ENCODE assay signal across 10 mouse cellular contexts in the genomic region with DNA sequence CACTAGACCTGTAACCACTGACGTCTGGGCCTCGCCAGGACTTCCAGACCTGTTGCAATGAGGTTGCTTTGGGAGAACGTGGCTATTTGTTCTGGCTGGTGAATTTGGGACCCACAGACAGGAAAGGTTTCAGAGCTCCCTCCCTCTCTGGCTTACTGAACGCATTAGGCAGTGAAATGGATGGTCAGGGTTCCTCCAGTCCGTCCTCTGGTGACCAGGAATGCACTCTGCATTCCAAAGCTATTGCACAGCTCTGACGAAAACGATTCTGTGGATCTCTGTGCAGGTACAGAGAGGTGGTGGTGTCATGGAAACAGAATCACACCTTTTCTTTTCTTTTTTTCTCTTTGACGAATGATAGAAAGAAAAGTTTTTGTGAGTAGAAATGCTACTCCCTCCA. TPM values are rescaled to one million over a fixed set of nuclear protein-coding genes. Genes with fewer than 3 reads are reported as not detected.
DNase-seq lines count a peak whose midpoint lies in the region; ATAC-seq lines count a peak whose summit lies in the region.
"Had no signal": no experiment of that assay in that cellular context is flagged by ENCODE, and none has a peak within 500 bp of the region (broad histone marks: within the 10 kb centered on the region; RNA-seq: fewer than 3 reads in every experiment).

No protein-coding gene starts in this region.

- no peak for DNase-seq in heart, postnatal 36 days
- DNase-seq in midbrain, embryonic 10.5 days (ENCODE audit: low spot score): no peak
- DNase-seq in midbrain, embryonic 11.5 days (ENCODE audit: low spot score, missing footprints): no peak
- no peak for DNase-seq in liver, embryonic 11.5 days (ENCODE audit: low spot score)
- no peak for DNase-seq in thymus, postnatal 25 days
- DNase-seq in gastrocnemius, postnatal 14 days: no peak
- DNase-seq: left cerebral cortex, postnatal 4 days; right cerebral cortex, postnatal 14 days had no signal

- no peak overlapping the region for H3K27ac ChIP-seq in heart, embryonic 11.5 days (ENCODE audit: low read depth, low read length)
- no peak overlapping the region for H3K27ac ChIP-seq in midbrain, embryonic 10.5 days (replicated peaks)
- no peak overlapping the region for H3K27ac ChIP-seq in midbrain, embryonic 11.5 days (ENCODE audit: low read depth, low read length)
- H3K27ac ChIP-seq in liver, embryonic 11.5 days (ENCODE audit: low read depth, low read length): no peak overlapping the region
- H3K27ac ChIP-seq in stomach, embryonic 15.5 days: no peak overlapping the region; the same call in 1 of the 2 replicates

- no peaks in the 10 kb centered on the region for H3K27me3 ChIP-seq in heart, embryonic 11.5 days (ENCODE audit: control insufficient read depth, insufficient read depth, low read length)
- no peaks in the 10 kb centered on the region for H3K27me3 ChIP-seq in midbrain, embryonic 10.5 days (ENCODE audit: low read depth, poor library complexity, severe bottlenecking)
- no peaks in the 10 kb centered on the region for H3K27me3 ChIP-seq in midbrain, embryonic 11.5 days (ENCODE audit: control insufficient read depth, insufficient read depth, low read length)
- no peaks in the 10 kb centered on the region for H3K27me3 ChIP-seq in liver, embryonic 11.5 days (replicated peaks; ENCODE audit: control insufficient read depth, insufficient read depth, low read length)
- no peaks in the 10 kb centered on the region for H3K27me3 ChIP-seq in stomach, embryonic 15.5 days (replicated peaks)

- no peak for ATAC-seq in heart, embryonic 11.5 days (replicated peaks; ENCODE audit: insufficient number of reproducible peaks, low FRiP score, low TSS enrichment)
- ATAC-seq in midbrain, embryonic 11.5 days (ENCODE audit: low FRiP score): no peak
- ATAC-seq in liver, embryonic 11.5 days (replicated peaks; ENCODE audit: low FRiP score): no peak
- no peak for ATAC-seq in stomach, embryonic 15.5 days (ENCODE audit: insufficient read depth, low FRiP score, low read depth)

- 0 out of 2 replicates have a peak, but pooled peaks cover 3% of the 10 kb centered on the region for H3K36me3 ChIP-seq in heart, embryonic 11.5 days (ENCODE audit: control insufficient read depth, insufficient read depth, low read length)
- peaks cover 42% of the 10 kb centered on the region for H3K36me3 ChIP-seq in midbrain, embryonic 10.5 days
- H3K36me3 ChIP-seq in midbrain, embryonic 11.5 days (ENCODE audit: control insufficient read depth, insufficient read depth, low read length): no peaks in the 10 kb centered on the region
- H3K36me3 ChIP-seq in liver, embryonic 11.5 days (ENCODE audit: control insufficient read depth, insufficient read depth, low read length): no peaks in the 10 kb centered on the region; the same call in 1 of the 2 replicates
- 0 out of 2 replicates have a peak, but pooled peaks cover 5% of the 10 kb centered on the region for H3K36me3 ChIP-seq in stomach, embryonic 15.5 days

- intact Hi-C loops in heart, postnatal 36 days (cut with DNase I): loop anchor here (1.0 to 2.0 kb wide), 2 partner anchors 42 to 60 kb away; a partner anchor contains a TSS
- intact Hi-C loops in gastrocnemius, postnatal 14 days (cut with DNase I; ENCODE audit: low total_unique reads): no loop called here

- 57% methylated on average over 8 of the region's 8 CpGs for whole genome bisulfite sequencing in heart, embryonic 11.5 days (ENCODE audit: insufficient replicate concordance)
- 82% methylated on average over 8 of the region's 8 CpGs for WGBS in midbrain, embryonic 10.5 days
- whole genome bisulfite sequencing in midbrain, embryonic 11.5 days: 83% methylated on average over 8 of the region's 8 CpGs
- 70% methylated on average over 8 of the region's 8 CpGs for WGBS in liver, embryonic 11.5 days
- 59% methylated on average over 8 of the region's 8 CpGs for WGBS in stomach, embryonic 15.5 days

- no peaks in the 10 kb centered on the region for H3K9me3 ChIP-seq in heart, embryonic 11.5 days (replicated peaks; ENCODE audit: control insufficient read depth, low read length)
- H3K9me3 ChIP-seq in midbrain, embryonic 10.5 days (replicated peaks): peaks cover 14% of the 10 kb centered on the region
- H3K9me3 ChIP-seq in midbrain, embryonic 11.5 days (ENCODE audit: control insufficient read depth, low read length): no peaks in the 10 kb centered on the region
- no peaks in the 10 kb centered on the region; the same call in 1 of the 2 replicates for H3K9me3 ChIP-seq in liver, embryonic 11.5 days (ENCODE audit: control insufficient read depth, low read length)
- no peaks in the 10 kb centered on the region for H3K9me3 ChIP-seq in stomach, embryonic 15.5 days

- H3K4me2 ChIP-seq in heart, embryonic 11.5 days: peak overlapping the region; percentile 81
- H3K4me2 ChIP-seq in midbrain, embryonic 11.5 days: no peak overlapping the region; the same call in 1 of the 2 replicates
- peak overlapping the region; percentile 88 for H3K4me2 ChIP-seq in liver, embryonic 11.5 days
- peak overlapping the region; percentile 65; the same call in 1 of the 2 replicates for H3K4me2 ChIP-seq in stomach, embryonic 15.5 days

- H3K9ac ChIP-seq in heart, embryonic 11.5 days (ENCODE audit: low read depth, low read length): 0 out of 2 replicates have a peak overlapping the region, but pooled peaks have one; percentile 36
- H3K9ac ChIP-seq in midbrain, embryonic 11.5 days (ENCODE audit: low read length): no peak overlapping the region
- H3K9ac ChIP-seq in liver, embryonic 11.5 days (ENCODE audit: low read depth, low read length): no peak overlapping the region
- no peak overlapping the region for H3K9ac ChIP-seq in stomach, embryonic 15.5 days

- H3K4me1 ChIP-seq in heart, embryonic 11.5 days (ENCODE audit: control insufficient read depth, insufficient read depth, low read length): peaks cover 10% of the 10 kb centered on the region
- H3K4me1 ChIP-seq in midbrain, embryonic 10.5 days: peaks cover 23% of the 10 kb centered on the region
- H3K4me1 ChIP-seq in midbrain, embryonic 11.5 days (ENCODE audit: control insufficient read depth, insufficient read depth, low read length): peaks cover 11% of the 10 kb centered on the region
- peaks cover 11% of the 10 kb centered on the region for H3K4me1 ChIP-seq in liver, embryonic 11.5 days (replicated peaks; ENCODE audit: control insufficient read depth, insufficient read depth, low read length)
- peaks cover 19% of the 10 kb centered on the region for H3K4me1 ChIP-seq in stomach, embryonic 15.5 days

- 0 out of 2 replicates have a peak overlapping the region, but pooled peaks have one; percentile 100 for H3K4me3 ChIP-seq in heart, embryonic 11.5 days (ENCODE audit: low read depth, low read length)
- H3K4me3 ChIP-seq in midbrain, embryonic 10.5 days: peak overlapping the region; percentile 100; the same call in 1 of the 2 replicates
- no peak overlapping the region for H3K4me3 ChIP-seq in midbrain, embryonic 11.5 days (ENCODE audit: low read depth, low read length)
- peak overlapping the region; percentile 100; the same call in 1 of the 2 replicates for H3K4me3 ChIP-seq in liver, embryonic 11.5 days (ENCODE audit: low read depth, low read length)
- H3K4me3 ChIP-seq in stomach, embryonic 15.5 days (replicated peaks): peak overlapping the region; percentile 99

RNA-seq across cellular contexts. Expression of a gene that starts 1.9 kb away (rescaled TPM):
- polyA plus RNA-seq in heart, embryonic 11.5 days (2014; fragmentation: Nextera tagmentation; extraction: Ambion mirVana): 124 and 132 TPM in 2 replicates
- 10 to 100 TPM; 81.0 to 86.1 TPM for total RNA-seq in heart, postnatal 36 days (2021)
- 177 and 182 TPM in 2 replicates for polyA plus RNA-seq in midbrain, embryonic 10.5 days (2016; fragmentation: Nextera tagmentation; extraction: Ambion mirVana)
- 149 and 157 TPM in 2 replicates for polyA plus RNA-seq in midbrain, embryonic 11.5 days (2014; fragmentation: Nextera tagmentation; extraction: Ambion mirVana)
- 103 and 106 TPM in 2 replicates for polyA plus RNA-seq in liver, embryonic 11.5 days (2014; fragmentation: Nextera tagmentation; extraction: Ambion mirVana)
- 117 and 120 TPM in 2 replicates for polyA plus RNA-seq in stomach, embryonic 15.5 days (2015; fragmentation: Nextera tagmentation; extraction: Ambion mirVana)
- total RNA-seq in gastrocnemius, postnatal 14 days (2021): 10 to 100 TPM; 64.9 to 65.0 TPM

RNA-seq across cellular contexts. Expression of a gene that starts 41.1 kb away (rescaled TPM):
- 4.0 and 4.2 TPM in 2 replicates for polyA plus RNA-seq in heart, embryonic 11.5 days (2014; fragmentation: Nextera tagmentation; extraction: Ambion mirVana)
- total RNA-seq in heart, postnatal 36 days (2021): 1 to 10 TPM; 2.8 to 4.0 TPM
- polyA plus RNA-seq in midbrain, embryonic 10.5 days (2016; fragmentation: Nextera tagmentation; extraction: Ambion mirVana): 6.1 and 8.1 TPM in 2 replicates
- 5.8 and 6.1 TPM in 2 replicates for polyA plus RNA-seq in midbrain, embryonic 11.5 days (2014; fragmentation: Nextera tagmentation; extraction: Ambion mirVana)
- 4.9 and 5.6 TPM in 2 replicates for polyA plus RNA-seq in liver, embryonic 11.5 days (2014; fragmentation: Nextera tagmentation; extraction: Ambion mirVana)
- polyA plus RNA-seq in stomach, embryonic 15.5 days (2015; fragmentation: Nextera tagmentation; extraction: Ambion mirVana): 8.7 and 9.6 TPM in 2 replicates
- total RNA-seq in gastrocnemius, postnatal 14 days (2021): 1 to 10 TPM; 3.2 to 3.6 TPM
